Mouse (Mus musculus) cerebellum, adult 2 months (tissue): ENCODE measurements around the gene Bmyc. TPM values are rescaled to one million over a fixed set of nuclear protein-coding genes. Genes with fewer than 3 reads are reported as not detected.
"Not testable (repeated sequence)": the region's sequence is repeated elsewhere in the genome, so short reads cannot be mapped to it uniquely, and the experiment has no call there.

Source experiments
- DNase-seq, 2 experiments: peaks; one replicate each; pipeline ENCODE4 v3.0.0; 2021
- H3K27ac ChIP-seq: fragments of 200-500 bp; 2 replicates; pipeline ENCODE4 v1.5.1; 2012; ENCODE audit warnings: low read length, control low read depth, inconsistent platforms; ENCODE audit not compliant: insufficient read depth
- H3K27me3 ChIP-seq: fragments of 200-500 bp; 2 replicates; pipeline ENCODE4 v1.6.1; 2012; ENCODE audit warnings: inconsistent platforms, mild to moderate bottlenecking, low read length, moderate library complexity; ENCODE audit not compliant: control insufficient read depth, insufficient read depth
- H3K4me1 ChIP-seq: fragments of 200-500 bp; 2 replicates; pipeline ENCODE4 v1.6.1; 2011; ENCODE audit warnings: low read length; ENCODE audit not compliant: control insufficient read depth, insufficient read depth
- H3K4me3 ChIP-seq: fragments of 200-500 bp; replicated peaks from 2 replicates; pipeline ENCODE3; 2011; ENCODE audit warnings: mild to moderate bottlenecking, low read depth, low read length, control low read depth; ENCODE audit not compliant: insufficient read depth
- CTCF ChIP-seq: fragments of 200-500 bp; IDR thresholded peaks from 2 replicates; pipeline ENCODE4 v1.5.1; 2011; ENCODE audit warnings: low read depth, mild to moderate bottlenecking, control low read depth, low read length, moderate library complexity, borderline replicate concordance; ENCODE audit not compliant: insufficient read depth
- POLR2A ChIP-seq: fragments of 200-500 bp; IDR thresholded peaks from 2 replicates; pipeline ENCODE4 v1.6.1; 2011; ENCODE audit warnings: low read length, control low read depth, borderline replicate concordance; ENCODE audit not compliant: insufficient read depth
- WGBS: fragments of 180-500 bp; shearing (Covaris S2); methylation state at CpG from one replicate; pipeline ENCODE4 v1.1.7; 2018; 5-methylcytosine and 5-hydroxymethylcytosine counted together
- polyA plus RNA-seq: library from polyadenylated mRNA; depleted of rRNA; stranded (reverse); fragments of >200 nt; gene quantifications from 2 replicates; pipeline ENCODE4 v1.2.3, GENCODE M21; 2012

The Bmyc gene
- polyA plus RNA-seq, 1 experiment, result 99.5 TPM

- no peak overlapping the region for H3K27ac ChIP-seq
- no peak for DNase-seq
- no peaks in the 10 kb centered on the region for H3K27me3 ChIP-seq
- TF ChIP-seq POLR2A, result no peak
- 71% methylated on average over 1 of the region's 1 CpGs for WGBS
- H3K4me1 ChIP-seq, result peaks cover 4% of the 10 kb centered on the region; the same call in 1 of the 2 replicates
- no peak overlapping the region for H3K4me3 ChIP-seq
Measured at GRCm38 (mm10) chr2:25666516-25666915, 40.0 kb upstream of the Bmyc start.

GRCm38 (mm10) chr2:25676486-25676885, 30.1 kb upstream of the Bmyc start, which contains the start of gene Lcn6:
TSS of gene Lcn6 (plus strand) at chr2:25676786.
- TF ChIP-seq CTCF (no peak), POLR2A (no peak)
- Histone ChIP-seq H3K27me3 (no peaks in the 10 kb centered on the region; the same call in 1 of the 2 replicates), H3K4me3 (no peak within 1 kb of the TSS), H3K27ac (no peak within 1 kb of the TSS), H3K4me1 (no peaks in the 10 kb centered on the region)
- 96% methylated on average over 3 of the region's 3 CpGs for WGBS
- no peak for DNase-seq

- Histone ChIP-seq H3K27me3 (no peaks in the 10 kb centered on the region; the same call in 1 of the 2 replicates), H3K4me1 (no peaks in the 10 kb centered on the region), H3K27ac (no peak overlapping the region), H3K4me3 (no peak overlapping the region)
- TF ChIP-seq POLR2A, result no peak
- no peak for TF ChIP-seq CTCF
- DNase-seq, result no peak
- WGBS, result 88% methylated on average over 6 of the region's 6 CpGs
Measured at GRCm38 (mm10) chr2:25679559-25679958, 27.0 kb upstream of the Bmyc start.

GRCm38 (mm10) chr2:25682426-25682825, 24.1 kb upstream of the Bmyc start, which contains the start of gene Lcn10:
TSS of gene Lcn10 (plus strand) at chr2:25682726.
- no peak for DNase-seq
- Histone ChIP-seq H3K27ac (no peak within 1 kb of the TSS), H3K27me3 (no peaks in the 10 kb centered on the region), H3K4me1 (no peaks in the 10 kb centered on the region), H3K4me3 (no peak within 1 kb of the TSS)
- 68% methylated on average over 2 of the region's 2 CpGs for WGBS
- TF ChIP-seq CTCF (no peak), POLR2A (no peak)

- whole genome bisulfite sequencing, result 71% methylated on average over 4 of the region's 4 CpGs
Measured at GRCm38 (mm10) chr2:25686941-25687340, 19.6 kb upstream of the Bmyc start.

GRCm38 (mm10) chr2:25694605-25695004, 11.9 kb upstream of the Bmyc start:
- Histone ChIP-seq H3K4me1 (no peaks in the 10 kb centered on the region), H3K27ac (no peak overlapping the region), H3K27me3 (no peaks in the 10 kb centered on the region), H3K4me3 (no peak overlapping the region)
- TF ChIP-seq CTCF (peak; percentile 78), POLR2A (no peak)
- DNase-seq, result peak; percentile 31 to 59

More at GRCm38 (mm10) chr2:25686941-25687340, 19.6 kb upstream of the Bmyc start:
- no peak overlapping the region for H3K4me3 ChIP-seq
- no peak for DNase-seq
- TF ChIP-seq POLR2A, result no peak
- TF ChIP-seq CTCF, result no peak
- H3K27ac ChIP-seq, result no peak overlapping the region
- H3K4me1 ChIP-seq, result no peaks in the 10 kb centered on the region
- no peaks in the 10 kb centered on the region for H3K27me3 ChIP-seq

GRCm38 (mm10) chr2:25696951-25697350, 9.6 kb upstream of the Bmyc start:
- no peaks in the 10 kb centered on the region for H3K27me3 ChIP-seq
- H3K27ac ChIP-seq, result no peak overlapping the region
- no peak for TF ChIP-seq POLR2A
- no peak for TF ChIP-seq CTCF
- 54% methylated on average over 4 of the region's 4 CpGs for WGBS
- no peak for DNase-seq
- H3K4me3 ChIP-seq, result no peak overlapping the region
- no peaks in the 10 kb centered on the region for H3K4me1 ChIP-seq

GRCm38 (mm10) chr2:25698696-25699095, 7.8 kb upstream of the Bmyc start:
- no peak for DNase-seq
- WGBS, result 74% methylated on average over 2 of the region's 2 CpGs
- no peaks in the 10 kb centered on the region; the same call in 1 of the 2 replicates for H3K4me1 ChIP-seq
- H3K27me3 ChIP-seq, result no peaks in the 10 kb centered on the region
- H3K4me3 ChIP-seq, result no peak overlapping the region
- no peak overlapping the region for H3K27ac ChIP-seq
- TF ChIP-seq CTCF (no peak), POLR2A (no peak)

GRCm38 (mm10) chr2:25699743-25700142, 6.8 kb upstream of the Bmyc start, which contains the start of gene Obp2a:
TSS of gene Obp2a (plus strand) at chr2:25700043.
- not testable (repeated sequence) for H3K27me3 ChIP-seq, H3K4me1 ChIP-seq, DNase-seq, H3K4me3 ChIP-seq, H3K27ac ChIP-seq
- 89% methylated on average over 3 of the region's 3 CpGs for WGBS
